Mouse (Mus musculus) adrenal gland, postnatal 10 days (tissue): ENCODE results near the gene Trim16. TPM values are rescaled to one million over a fixed set of nuclear protein-coding genes. Genes with fewer than 3 reads are reported as not detected.

Experiments used
- DNase-seq: peaks from one replicate; pipeline ENCODE4 v3.0.0; 2021; ENCODE audit warnings: mixed read lengths
- total RNA-seq, 2 experiments: library from RNA; stranded (reverse); gene quantifications; 2 replicates each; pipeline ENCODE4 v1.2.3; 2021

Trim16 gene
- total RNA-seq, 2 experiments from 2014 or later, result 14.9 to 19.1 TPM

DNA sequence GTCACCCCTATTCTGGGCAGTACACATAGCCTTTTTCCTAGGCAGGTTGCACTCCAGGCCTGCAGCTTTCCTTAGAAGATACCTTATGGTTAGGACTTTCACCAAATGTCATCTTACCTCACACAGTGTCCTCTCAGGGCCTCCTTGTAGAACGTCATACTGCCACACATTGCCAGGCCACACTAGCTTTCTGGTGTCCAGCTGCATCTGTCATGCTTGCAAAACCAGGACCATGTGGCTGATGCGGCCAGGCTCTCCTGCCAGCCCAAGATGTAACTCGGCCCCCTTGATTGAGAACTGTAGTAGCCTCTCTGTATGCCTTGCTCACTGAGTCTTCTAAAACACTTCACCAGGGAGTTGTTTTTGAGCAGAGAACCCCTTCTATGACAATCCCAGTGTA is 7.9 kb downstream of the Trim16 start:
- DNase-seq, result no peak

GRCm38 (mm10) chr11:62830387-62830786 is 10.4 kb downstream of the Trim16 start:
- no peak for DNase-seq

DNA sequence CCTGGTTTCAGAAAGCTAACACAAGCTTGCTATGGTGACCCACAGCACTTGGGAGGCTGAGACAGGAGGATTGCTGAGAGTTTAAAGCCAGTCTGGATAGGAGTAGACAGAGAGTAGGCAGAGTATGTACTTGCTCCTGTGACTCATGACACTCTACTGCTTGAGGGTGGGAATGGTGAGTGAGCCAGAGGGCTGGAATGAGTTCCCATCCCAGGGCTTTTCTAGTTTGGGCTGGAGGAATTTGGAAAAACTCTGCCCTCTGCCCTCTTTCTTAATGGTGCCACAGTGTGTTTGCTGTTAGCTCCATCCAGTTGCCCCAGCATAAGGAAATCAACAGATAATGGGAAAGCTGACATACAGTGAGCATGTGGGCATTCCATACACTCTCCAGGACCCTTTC is 11.9 kb downstream of the Trim16 start:
- DNase-seq, result no peak

DNA sequence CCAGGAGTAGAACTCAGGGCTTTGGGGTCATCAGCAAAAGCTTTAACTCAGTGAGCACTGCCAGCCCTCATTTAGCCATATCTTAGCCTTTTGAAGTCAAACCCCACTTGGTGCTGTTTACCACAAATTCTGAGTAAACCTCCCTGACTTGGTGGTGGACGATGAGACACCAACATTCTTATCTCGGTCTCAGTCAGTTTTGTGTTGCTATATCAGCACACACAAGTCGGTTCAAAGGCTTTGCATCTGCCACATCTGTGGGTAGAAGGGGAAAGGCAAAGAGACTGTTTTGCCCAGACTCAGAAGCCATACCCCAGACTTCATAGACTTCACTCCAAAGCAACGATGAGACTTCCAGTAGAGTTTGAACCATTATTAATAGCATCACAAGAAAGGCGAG is 24.5 kb downstream of the Trim16 start:
- no peak for DNase-seq

DNA sequence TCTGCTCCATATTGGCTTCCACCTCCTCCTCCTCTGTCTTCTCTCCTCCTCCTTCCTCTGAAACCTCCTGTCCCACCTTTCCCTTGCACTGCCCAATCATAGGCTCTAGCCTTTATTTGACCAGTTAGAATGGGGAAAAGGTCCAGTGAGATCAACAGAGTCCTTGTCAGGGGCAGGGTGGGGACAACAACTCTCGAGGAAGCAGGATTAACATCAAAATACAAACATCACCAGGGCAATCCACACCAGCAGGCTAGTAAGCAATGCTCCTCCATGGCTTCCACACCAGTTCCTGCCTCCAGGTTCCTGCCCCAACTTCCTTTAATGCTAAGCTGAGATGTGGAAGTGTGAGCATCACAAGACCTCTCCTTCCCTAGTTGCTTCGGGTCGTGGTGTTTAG is 25.7 kb downstream of the Trim16 start:
- DNase-seq, result no peak

DNA sequence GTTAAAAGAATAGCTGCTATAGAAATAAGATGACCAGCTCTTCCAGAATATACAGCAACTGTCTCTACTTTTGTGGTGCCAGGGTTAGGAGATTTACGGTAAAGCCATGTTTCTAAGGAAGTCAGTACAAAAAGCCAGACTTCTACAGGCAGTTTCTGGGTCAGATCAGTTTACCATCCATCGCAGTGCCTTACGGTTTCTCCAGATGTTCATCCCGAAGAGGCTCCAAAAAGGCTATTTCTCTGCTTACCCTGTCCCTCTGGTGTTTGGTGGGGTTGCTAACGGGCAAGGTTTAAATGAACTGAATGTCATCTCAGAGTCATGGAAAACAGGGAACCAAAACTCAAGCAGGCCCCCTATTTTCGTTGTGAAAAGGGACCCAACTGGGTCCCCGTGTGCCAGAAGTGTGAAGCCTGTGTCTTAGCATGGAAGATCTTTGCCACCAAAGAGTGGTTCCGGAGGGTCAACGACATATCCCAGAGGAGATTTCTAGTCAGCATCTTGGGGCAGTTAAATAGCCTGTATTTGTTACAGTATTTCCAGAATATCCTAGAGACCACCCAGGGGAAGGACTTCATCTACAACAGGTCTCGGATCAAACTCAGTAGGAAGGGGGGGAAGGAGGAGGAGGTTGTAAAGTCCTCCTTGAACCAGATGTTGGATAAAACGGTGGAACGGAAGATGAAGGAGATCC is 27.1 kb downstream of the Trim16 start, which contains the start of gene Fbxw10:
TSS of gene Fbxw10 (plus strand) at position 109 of the 694 bp plus-strand sequence.
- DNase-seq, result no peak

GRCm38 (mm10) chr11:62847655-62848191 is 27.7 kb downstream of the Trim16 start:
- no peak for DNase-seq

DNA sequence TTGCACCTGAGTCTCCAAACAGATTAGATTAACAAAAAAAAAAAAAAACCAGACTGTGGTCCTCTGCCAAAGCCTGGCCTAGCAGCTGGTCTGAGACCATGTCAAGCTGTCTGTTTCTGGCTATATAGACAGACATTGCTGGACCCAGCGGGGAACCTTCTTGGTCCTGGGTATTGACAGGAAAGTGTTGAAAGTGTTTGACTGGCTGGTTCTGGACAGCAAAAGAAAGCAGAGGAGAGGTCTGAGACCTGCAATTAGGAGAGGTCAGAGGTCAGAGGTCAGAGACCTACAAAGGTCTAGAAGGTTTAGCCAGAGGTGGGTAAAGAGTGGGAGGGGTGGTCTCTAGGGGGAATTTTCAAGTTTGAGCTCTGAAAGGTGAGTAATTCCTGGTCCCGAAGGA is 28.3 kb downstream of the Trim16 start:
- DNase-seq, result no peak

- DNase-seq, result peak; percentile 39
These were observed 31.2 kb downstream of the Trim16 start for GRCm38 (mm10) chr11:62851199-62851598.

GRCm38 (mm10) chr11:62853334-62853733 is 33.3 kb downstream of the Trim16 start:
- DNase-seq, result no peak

GRCm38 (mm10) chr11:62865562-62865961 is 45.5 kb downstream of the Trim16 start:
- DNase-seq, result peak; percentile 52

- DNase-seq, result no peak
These were observed 46.7 kb downstream of the Trim16 start for GRCm38 (mm10) chr11:62866685-62867084.

DNA sequence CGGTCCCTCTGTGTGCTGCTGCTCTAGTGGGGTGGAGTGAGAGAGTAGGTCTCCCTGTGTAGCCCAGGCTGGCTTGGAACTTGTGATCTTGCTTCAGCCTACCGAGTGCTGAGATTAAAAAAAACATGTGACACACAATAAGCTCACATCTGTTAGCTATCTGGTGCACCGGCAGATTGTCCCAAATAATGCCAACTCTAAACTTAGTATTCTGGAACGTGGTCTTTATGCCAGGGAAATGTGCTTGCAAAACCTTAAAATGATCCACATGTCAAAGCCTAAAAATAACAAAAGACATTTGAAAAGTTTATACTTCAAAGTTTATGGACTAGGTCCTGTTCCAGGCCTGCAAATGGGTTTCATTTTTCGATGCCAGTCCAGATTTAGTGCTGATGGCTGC is 49.2 kb downstream of the Trim16 start:
- no peak for DNase-seq

- DNase-seq, result no peak
These were observed 49.8 kb downstream of the Trim16 start for GRCm38 (mm10) chr11:62869715-62870371.

DNA sequence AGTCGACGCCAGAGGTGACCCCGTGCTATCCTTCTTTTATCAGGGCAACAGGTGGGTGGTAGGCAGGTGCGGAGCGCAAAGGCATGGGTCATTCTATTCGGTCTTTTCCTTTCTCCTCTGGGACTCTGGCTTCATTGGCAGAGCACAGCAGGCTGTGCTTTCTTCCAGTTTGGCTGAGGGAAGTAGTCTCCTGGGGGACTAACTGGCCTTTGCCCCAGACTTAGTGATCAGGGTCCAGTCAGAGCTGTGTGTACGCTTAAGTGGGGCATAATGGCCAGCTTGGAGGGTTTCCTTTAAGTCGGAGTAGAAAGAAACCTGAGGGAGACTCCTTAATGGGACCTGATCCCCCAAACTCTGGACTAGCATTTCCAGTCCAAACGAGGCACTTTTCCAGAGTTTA is 53.4 kb downstream of the Trim16 start:
- peak; percentile 64 for DNase-seq

DNA sequence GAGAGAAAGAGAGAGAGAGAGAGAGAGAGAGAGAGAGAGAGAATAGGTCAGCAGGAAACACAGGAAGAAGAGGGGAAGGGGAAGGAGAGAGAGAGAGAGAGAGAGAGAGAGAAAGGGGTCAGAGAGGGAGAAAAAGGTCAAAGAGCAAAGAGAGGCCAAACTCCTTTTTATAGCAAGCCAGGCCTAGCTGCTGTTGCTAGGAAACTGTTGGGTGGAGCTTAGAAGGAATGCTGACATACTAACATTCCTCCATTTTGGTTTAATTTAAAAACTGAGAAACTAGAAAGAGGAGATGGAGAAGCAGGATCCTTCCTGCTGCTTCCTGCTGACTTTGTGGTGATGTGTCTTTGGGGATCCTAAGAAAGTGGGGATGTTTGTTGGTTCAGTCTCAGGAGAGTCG is 55.7 kb downstream of the Trim16 start:
- no peak for DNase-seq

- DNase-seq, result no peak
These were observed 56.4 kb downstream of the Trim16 start for GRCm38 (mm10) chr11:62876445-62876844.

- no peak for DNase-seq
These were observed 57.4 kb downstream of the Trim16 start for GRCm38 (mm10) chr11:62877391-62877790.

- no peak for DNase-seq
These were observed 58.7 kb downstream of the Trim16 start for GRCm38 (mm10) chr11:62878728-62879127.

- peak; percentile 100 for DNase-seq
These were observed 59.4 kb downstream of the Trim16 start, which contains the start of gene Tvp23b for GRCm38 (mm10) chr11:62879220-62880048. Gene Tvp23b (plus strand): TSS chr11:62879455.

DNA sequence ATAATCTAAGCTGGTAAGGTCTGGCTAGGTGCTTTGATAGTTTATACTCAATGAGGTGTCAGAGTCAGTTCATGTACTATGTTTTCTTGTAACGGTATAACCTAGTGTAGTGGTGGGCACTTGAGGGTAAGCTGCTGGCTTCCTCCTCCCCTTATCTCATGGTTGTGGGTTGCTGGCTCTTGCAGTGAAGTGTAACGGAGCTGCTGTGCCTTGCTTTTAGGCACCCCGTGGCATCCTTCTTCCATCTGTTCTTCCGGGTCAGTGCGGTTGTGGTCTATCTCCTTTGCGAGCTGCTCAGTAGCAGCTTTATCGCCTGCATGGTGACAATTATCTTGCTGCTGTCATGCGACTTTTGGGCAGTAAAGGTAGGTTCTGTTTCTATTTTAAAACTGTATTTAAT is 63.4 kb downstream of the Trim16 start:
- no peak for DNase-seq

GRCm38 (mm10) chr11:62885323-62885722 is 65.3 kb downstream of the Trim16 start:
- DNase-seq, result no peak

DNA sequence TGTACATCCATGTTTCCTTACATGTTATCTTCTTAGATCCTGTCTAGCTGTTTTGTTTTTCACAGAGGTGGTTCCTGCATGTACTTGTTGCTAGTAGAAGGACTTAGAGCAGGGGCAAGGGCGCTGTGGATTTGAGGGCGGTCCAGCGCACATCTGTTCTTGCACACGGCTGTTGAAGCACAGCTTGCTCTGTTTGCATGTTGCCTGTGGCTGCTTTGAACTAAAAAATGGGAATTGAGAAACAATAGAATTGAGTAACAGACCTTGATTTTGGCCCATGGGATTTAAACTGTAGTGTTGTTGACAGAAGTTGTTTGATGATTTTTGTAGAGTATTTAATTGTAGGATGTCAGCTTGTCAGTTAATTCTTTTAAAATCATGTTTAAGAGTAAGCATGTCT is 70.8 kb downstream of the Trim16 start:
- no peak for DNase-seq
